Mouse (Mus musculus) myocyte (in vitro differentiated cells): ENCODE results near the gene Sf3a1. TPM values are rescaled to one million over a fixed set of nuclear protein-coding genes. Genes with fewer than 3 reads are reported as not detected.
A peak's percentile ranks its signal among the peaks of the same experiment; 100 is the strongest.
"Not testable (repeated sequence)": the region's sequence is repeated elsewhere in the genome, so short reads cannot be mapped to it uniquely, and the experiment has no call there.

Experiments used
- H3K27me3 ChIP-seq: one replicate; pipeline ENCODE4 v1.6.1; 2011; ENCODE audit not compliant: control insufficient read depth, insufficient read depth, insufficient read length
- H3K36me3 ChIP-seq: one replicate; pipeline ENCODE4 v1.6.1; 2011; ENCODE audit not compliant: control insufficient read depth, insufficient read depth
- H3K4me2 ChIP-seq: one replicate; pipeline ENCODE4 v1.6.1; 2011; ENCODE audit warnings: low read depth, control low read depth
- H3K4me3 ChIP-seq: one replicate; pipeline ENCODE4 v1.5.1; 2011; ENCODE audit warnings: mild to moderate bottlenecking, control low read depth, moderate library complexity
- H3K79me2 ChIP-seq: one replicate; pipeline ENCODE4 v1.6.1; 2011; ENCODE audit not compliant: control insufficient read depth, insufficient read depth
- H3ac ChIP-seq: one replicate; pipeline ENCODE4 v1.6.1; 2011; ENCODE audit not compliant: control insufficient read depth, insufficient read length
- CEBPB ChIP-seq: IDR thresholded peaks from 2 replicates; pipeline ENCODE4 v1.6.1; 2011; ENCODE audit warnings: mild to moderate bottlenecking, moderate library complexity; ENCODE audit not compliant: poor library complexity, insufficient read depth, severe bottlenecking
- E2F4 ChIP-seq: IDR thresholded peaks from one replicate; pipeline ENCODE4 v1.6.1; 2011; ENCODE audit warnings: mild to moderate bottlenecking, control low read depth, moderate library complexity; ENCODE audit not compliant: insufficient read depth
- MAX ChIP-seq: IDR thresholded peaks from one replicate; pipeline ENCODE4 v1.6.1; 2011; ENCODE audit warnings: low read depth, mild to moderate bottlenecking, control low read depth
- MYOD1 ChIP-seq, 3 experiments: IDR thresholded peaks; one replicate each; pipeline ENCODE4 v1.6.1; 2011; ENCODE audit warnings: control low read depth in 2 of 3, low read depth in 2 of 3, mild to moderate bottlenecking in 2 of 3, moderate library complexity in 1 of 3; ENCODE audit not compliant: insufficient read length in 2 of 3, control insufficient read depth in 1 of 3
- MYOG ChIP-seq, 3 experiments: IDR thresholded peaks; one replicate each; pipeline ENCODE4 v1.6.1; 2011; ENCODE audit warnings: control low read depth in 2 of 3, low read depth in 2 of 3, mild to moderate bottlenecking in 2 of 3; ENCODE audit not compliant: insufficient read length in 2 of 3, control insufficient read depth in 1 of 3, insufficient read depth in 1 of 3
- POLR2A ChIP-seq: IDR thresholded peaks from one replicate; pipeline ENCODE4 v1.6.1; 2011; ENCODE audit warnings: low read depth, mild to moderate bottlenecking, control low read depth, moderate library complexity; ENCODE audit not compliant: insufficient read length
- POLR2AphosphoS2 ChIP-seq: IDR thresholded peaks from one replicate; pipeline ENCODE4 v1.6.1; 2011; ENCODE audit warnings: low read depth, control low read depth; ENCODE audit not compliant: insufficient read length
- REST ChIP-seq: IDR thresholded peaks from one replicate; pipeline ENCODE4 v1.6.1; 2011; ENCODE audit warnings: mild to moderate bottlenecking, control low read depth, moderate library complexity; ENCODE audit not compliant: insufficient read depth, insufficient read length
- SRF ChIP-seq: IDR thresholded peaks from one replicate; pipeline ENCODE4 v1.6.1; 2011; ENCODE audit warnings: low read depth; ENCODE audit not compliant: control insufficient read depth, insufficient read length
- TCF12 ChIP-seq: IDR thresholded peaks from one replicate; pipeline ENCODE4 v1.6.1; 2011; ENCODE audit warnings: mild to moderate bottlenecking, control low read depth; ENCODE audit not compliant: poor library complexity, insufficient read depth, severe bottlenecking
- TCF3 ChIP-seq: IDR thresholded peaks from one replicate; pipeline ENCODE4 v1.6.1; 2011; ENCODE audit warnings: low read depth, control low read depth; ENCODE audit not compliant: insufficient read length
- USF1 ChIP-seq: IDR thresholded peaks from one replicate; pipeline ENCODE4 v1.6.1; 2011; ENCODE audit warnings: low read depth, mild to moderate bottlenecking, control low read depth, moderate library complexity
- polyA plus RNA-seq: library from polyadenylated mRNA; unstranded; fragments of >200 nt; fragmentation: generic; extraction: Trizol; gene quantifications from one replicate; pipeline ENCODE4 v1.2.1, GENCODE M21; 2012; ENCODE audit warnings: missing spikeins

The Sf3a1 gene
- polyA plus RNA-seq, 1 experiment: 47.0 TPM

DNA sequence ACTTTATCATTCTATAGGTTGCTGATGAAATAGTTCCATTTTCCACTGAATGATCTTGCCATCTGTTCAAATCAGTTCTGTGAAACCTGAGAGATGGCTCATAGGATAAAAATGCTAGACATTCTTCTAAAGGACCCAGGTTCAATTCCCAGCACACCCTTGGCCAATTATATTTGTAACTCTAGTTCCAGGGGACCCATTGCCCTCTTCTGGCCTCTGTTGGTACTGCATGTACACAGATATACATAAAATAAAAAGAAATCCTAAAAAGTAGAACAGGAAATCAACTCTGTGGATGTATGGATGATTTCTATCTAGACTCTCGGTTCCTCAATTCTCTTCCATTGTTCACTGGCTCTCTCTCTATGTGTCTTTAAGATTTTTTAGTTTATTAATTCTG lies 33.1 kb upstream of the Sf3a1 start:
- H3K4me3 ChIP-seq: no peak overlapping the region
- no peaks in the 10 kb centered on the region for H3K79me2 ChIP-seq
- no peaks in the 10 kb centered on the region for H3K36me3 ChIP-seq
- H3K27me3 ChIP-seq: no peaks in the 10 kb centered on the region
- no peak for TF ChIP-seq USF1
- no peak for TF ChIP-seq TCF12
- no peak for TF ChIP-seq REST
- TF ChIP-seq MYOG (IDR thresholded peaks at IDR 0.05; ENCODE audit: control insufficient read depth in 1 of 3, insufficient read depth in 1 of 3, insufficient read length in 2 of 3, low read depth in 2 of 3): no peak
- no peak for TF ChIP-seq CEBPB
- no peak for TF ChIP-seq MAX
- no peak for TF ChIP-seq E2F4
- TF ChIP-seq MYOD1 (IDR thresholded peaks at IDR 0.05; ENCODE audit: control insufficient read depth in 1 of 3, insufficient read length in 2 of 3, low read depth in 2 of 3): no peak
- no peak for TF ChIP-seq TCF3
- no peak for TF ChIP-seq SRF
- TF ChIP-seq POLR2AphosphoS2: no peak
- no peak for TF ChIP-seq POLR2A
- no peak overlapping the region for H3K4me2 ChIP-seq
- no peak overlapping the region for H3ac ChIP-seq

GRCm38 (mm10) chr11:4128461-4128860 lies 31.7 kb upstream of the Sf3a1 start:
- H3K4me3 ChIP-seq, H3K79me2 ChIP-seq, H3K36me3 ChIP-seq, H3K27me3 ChIP-seq, H3K4me2 ChIP-seq, H3ac ChIP-seq: not testable (repeated sequence)

DNA sequence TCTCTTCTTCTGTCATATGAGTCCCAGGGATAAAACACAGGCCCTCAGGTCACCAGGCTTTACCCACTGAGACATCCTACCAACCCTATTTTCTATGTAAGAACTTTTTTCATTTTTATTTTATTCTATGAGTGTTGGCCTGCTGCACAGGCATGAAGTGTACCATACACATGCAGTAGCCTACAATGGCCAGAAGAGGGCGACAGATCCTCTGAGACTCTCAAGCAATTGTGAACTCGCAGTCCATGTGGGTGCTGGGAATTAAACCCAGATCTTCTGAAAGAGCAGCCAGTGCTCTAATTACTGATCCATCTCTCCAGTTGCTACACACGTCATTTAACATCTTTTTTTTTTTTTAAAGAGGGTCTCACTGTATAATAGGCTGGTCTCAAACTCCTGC lies 26.7 kb upstream of the Sf3a1 start:
- H3K27me3 ChIP-seq: no peaks in the 10 kb centered on the region
- TF ChIP-seq POLR2A: no peak
- no peak for TF ChIP-seq SRF
- TF ChIP-seq E2F4: no peak
- TF ChIP-seq MYOG (IDR thresholded peaks at IDR 0.05; ENCODE audit: control insufficient read depth in 1 of 3, insufficient read depth in 1 of 3, insufficient read length in 2 of 3, low read depth in 2 of 3): no peak
- no peak overlapping the region for H3ac ChIP-seq
- H3K4me3 ChIP-seq: no peak overlapping the region
- no peak overlapping the region for H3K4me2 ChIP-seq
- no peaks in the 10 kb centered on the region for H3K79me2 ChIP-seq
- no peaks in the 10 kb centered on the region for H3K36me3 ChIP-seq

DNA sequence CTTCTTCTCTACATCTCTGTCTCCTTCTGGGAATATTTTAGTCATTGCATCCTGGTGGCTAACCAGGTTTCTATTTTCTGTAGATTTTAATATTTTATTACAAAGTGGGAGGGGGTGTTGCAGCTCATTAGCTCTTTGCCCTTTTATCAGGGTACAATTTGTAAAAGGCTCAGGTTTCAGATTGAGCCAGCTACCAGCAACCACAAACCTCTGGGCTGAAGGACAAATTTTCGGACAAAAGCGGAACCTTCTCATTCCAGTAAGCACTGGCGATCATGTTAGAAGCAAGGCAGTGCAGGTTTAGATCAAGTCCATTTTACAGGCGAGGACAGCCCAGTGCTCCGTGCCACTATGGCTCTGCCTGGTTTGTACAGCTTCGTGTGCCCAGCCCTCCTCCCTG lies 25.8 kb upstream of the Sf3a1 start:
- peak overlapping the region; percentile 46 for H3ac ChIP-seq
- no peaks in the 10 kb centered on the region for H3K36me3 ChIP-seq
- H3K79me2 ChIP-seq: no peaks in the 10 kb centered on the region
- TF ChIP-seq MYOG (IDR thresholded peaks at IDR 0.05; ENCODE audit: control insufficient read depth in 1 of 3, insufficient read depth in 1 of 3, insufficient read length in 2 of 3, low read depth in 2 of 3): no peak
- no peak for TF ChIP-seq TCF12
- no peak for TF ChIP-seq MAX
- TF ChIP-seq E2F4: no peak
- TF ChIP-seq MYOD1 (IDR thresholded peaks at IDR 0.05; ENCODE audit: control insufficient read depth in 1 of 3, insufficient read length in 2 of 3, low read depth in 2 of 3): no peak
- TF ChIP-seq SRF: no peak
- no peak for TF ChIP-seq TCF3
- TF ChIP-seq CEBPB: no peak
- H3K4me3 ChIP-seq: peak overlapping the region; percentile 54
- H3K27me3 ChIP-seq: no peaks in the 10 kb centered on the region
- H3K4me2 ChIP-seq: peak overlapping the region; percentile 55

GRCm38 (mm10) chr11:4134986-4135935 lies 24.9 kb upstream of the Sf3a1 start, which contains the start of gene Rnf215:
Gene Rnf215, plus strand, starts transcription at chr11:4135202.
- H3K27me3 ChIP-seq: no peaks in the 10 kb centered on the region
- H3K4me3 ChIP-seq: peak within 1 kb of the TSS; percentile 54
- no peak for TF ChIP-seq SRF
- no peak for TF ChIP-seq USF1
- TF ChIP-seq E2F4: no peak
- TF ChIP-seq POLR2A: peak; percentile 93
- TF ChIP-seq REST: no peak
- TF ChIP-seq CEBPB: no peak
- TF ChIP-seq TCF12: no peak
- TF ChIP-seq MAX: no peak
- peak; percentile 84 for TF ChIP-seq POLR2AphosphoS2
- no peak for TF ChIP-seq TCF3
- TF ChIP-seq MYOG (IDR thresholded peaks at IDR 0.05; ENCODE audit: control insufficient read depth in 1 of 3, insufficient read depth in 1 of 3, insufficient read length in 2 of 3, low read depth in 2 of 3): no peak
- no peak for TF ChIP-seq MYOD1 (IDR thresholded peaks at IDR 0.05; ENCODE audit: control insufficient read depth in 1 of 3, insufficient read length in 2 of 3, low read depth in 2 of 3)
- H3K36me3 ChIP-seq: no peaks in the 10 kb centered on the region
- no peaks in the 10 kb centered on the region for H3K79me2 ChIP-seq
- peak within 1 kb of the TSS; percentile 87 for H3K4me2 ChIP-seq
- H3ac ChIP-seq: peak within 1 kb of the TSS; percentile 46
